Mouse (Mus musculus) midbrain, embryonic 15.5 days (tissue): ENCODE data around the gene Ahdc1. TPM values are rescaled to one million over a fixed set of nuclear protein-coding genes. Genes with fewer than 3 reads are reported as not detected.

Experiments used
- ATAC-seq: fragments of 200-750 bp; cut with Nextera tagmentation; replicated peaks from 2 replicates; pipeline ENCODE4 v1.8.0; 2017; ENCODE audit warnings: moderate TSS enrichment
- H3K27ac ChIP-seq: fragments of 300-500 bp; sonication (generic); 2 replicates; pipeline ENCODE4 v1.5.1; 2015; ENCODE audit warnings: mild to moderate bottlenecking, inconsistent platforms
- H3K27me3 ChIP-seq: fragments of 300-500 bp; sonication (generic); replicated peaks from 2 replicates; pipeline ENCODE4 v1.6.1; 2015; ENCODE audit warnings: inconsistent platforms
- H3K36me3 ChIP-seq: fragments of 300-500 bp; sonication (generic); replicated peaks from 2 replicates; pipeline ENCODE4 v1.6.1; 2015; ENCODE audit warnings: inconsistent platforms
- H3K4me1 ChIP-seq: fragments of 300-500 bp; sonication (generic); 2 replicates; pipeline ENCODE4 v1.6.1; 2015; ENCODE audit warnings: inconsistent platforms
- H3K4me2 ChIP-seq: fragments of 300-500 bp; sonication (generic); 2 replicates; pipeline ENCODE4 v1.6.1; 2015; ENCODE audit warnings: inconsistent platforms, mild to moderate bottlenecking, moderate library complexity
- H3K4me3 ChIP-seq: fragments of 300-500 bp; sonication (generic); 2 replicates; pipeline ENCODE4 v1.5.1; 2015; ENCODE audit warnings: mild to moderate bottlenecking, inconsistent platforms
- H3K9ac ChIP-seq: fragments of 300-500 bp; sonication (generic); 2 replicates; pipeline ENCODE4 v1.6.1; 2015; ENCODE audit warnings: mild to moderate bottlenecking, inconsistent platforms
- H3K9me3 ChIP-seq: fragments of 300-500 bp; sonication (generic); 2 replicates; pipeline ENCODE4 v1.6.1; 2016; ENCODE audit warnings: inconsistent platforms
- WGBS: fragments of 180-500 bp; shearing (Covaris S2); methylation state at CpG from one replicate; pipeline ENCODE4 v1.1.7; 2015; ENCODE audit warnings: mixed read lengths; 5-methylcytosine and 5-hydroxymethylcytosine counted together
- polyA plus RNA-seq: library from polyadenylated mRNA; unstranded; fragments of >200 nt; fragmentation: Nextera tagmentation; extraction: Ambion mirVana; gene quantifications from 2 replicates; pipeline ENCODE4 v1.2.1, GENCODE M21; 2015

Gene Ahdc1
- polyA plus RNA-seq, 1 experiment from 2014 or later: 14.4 TPM

GRCm38 (mm10) chr4:133014896-133015709 lies 4.0 kb downstream of the Ahdc1 start:
- H3K27me3 ChIP-seq: peaks cover 9% of the 10 kb centered on the region; the same call in 1 of the 2 replicates
- ATAC-seq: no peak

DNA sequence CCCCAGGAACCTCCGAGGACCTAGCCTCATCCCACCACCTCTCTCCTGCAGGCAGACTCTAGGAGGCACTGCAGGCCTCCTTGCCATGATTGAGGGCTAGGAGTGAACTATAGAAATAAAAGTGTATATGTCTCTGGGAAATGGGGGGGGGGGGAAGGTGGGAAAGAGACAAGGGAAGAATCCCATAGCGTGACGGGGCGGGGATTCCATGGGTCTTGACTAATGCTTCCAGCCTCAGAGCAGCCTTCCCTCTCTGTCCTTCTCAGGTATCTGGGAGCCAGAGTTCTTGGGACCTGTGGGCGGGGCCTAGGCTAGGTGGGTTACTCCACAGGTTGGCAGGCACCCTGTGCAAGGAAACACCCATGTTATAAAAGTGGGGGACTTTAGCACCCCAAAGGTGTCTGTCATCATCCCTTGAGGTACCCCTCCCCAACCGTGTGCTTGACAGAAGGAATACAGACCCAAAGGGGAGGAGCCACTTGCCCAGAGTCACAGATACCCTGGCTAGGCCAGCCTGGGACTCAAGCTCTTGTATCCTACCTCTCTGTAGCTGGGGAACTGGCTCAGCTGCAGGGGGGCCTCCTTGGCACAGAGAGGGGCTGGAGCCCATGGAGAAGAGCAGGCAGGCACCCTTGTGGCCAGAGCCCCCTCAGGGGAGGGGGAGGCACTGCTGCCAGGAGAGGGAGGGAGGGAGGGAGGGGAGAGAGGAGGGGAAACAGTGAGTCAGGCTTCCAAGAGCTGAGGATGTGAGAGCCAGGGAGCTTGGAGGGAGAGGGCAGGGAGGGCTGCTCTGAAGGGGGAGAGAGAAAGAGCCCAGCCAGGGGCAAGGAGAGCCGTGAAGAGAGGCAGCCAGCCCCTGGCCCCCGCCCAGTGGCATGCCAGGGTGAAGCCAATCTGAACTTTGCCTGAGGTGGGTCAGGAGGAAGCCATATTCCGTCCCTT lies 4.9 kb downstream of the Ahdc1 start:
- WGBS: 29% methylated on average over 9 of the region's 9 CpGs
- Histone ChIP-seq H3K4me3 (peak overlapping the region; percentile 99), H3K9ac (peak overlapping the region; percentile 24; the same call in 1 of the 2 replicates), H3K9me3 (no peaks in the 10 kb centered on the region), H3K4me2 (peak overlapping the region; percentile 98), H3K27me3 (0 out of 2 replicates have a peak, but pooled peaks cover under 1% of the 10 kb centered on the region), H3K27ac (0 out of 2 replicates have a peak overlapping the region, but pooled peaks have one; percentile 42), H3K36me3 (no peaks in the 10 kb centered on the region), H3K4me1 (peaks cover 80% of the 10 kb centered on the region)
- ATAC-seq: no peak

More at GRCm38 (mm10) chr4:133014896-133015709, 4.0 kb downstream of the Ahdc1 start:
- 33% methylated on average over 7 of the region's 10 CpGs for WGBS
- Histone ChIP-seq H3K4me1 (peaks cover 77% of the 10 kb centered on the region), H3K9me3 (no peaks in the 10 kb centered on the region), H3K27ac (0 out of 2 replicates have a peak overlapping the region, but pooled peaks have one; percentile 17), H3K4me3 (peak overlapping the region; percentile 99), H3K4me2 (peak overlapping the region; percentile 98), H3K36me3 (no peaks in the 10 kb centered on the region), H3K9ac (peak overlapping the region; percentile 24; the same call in 1 of the 2 replicates)

DNA sequence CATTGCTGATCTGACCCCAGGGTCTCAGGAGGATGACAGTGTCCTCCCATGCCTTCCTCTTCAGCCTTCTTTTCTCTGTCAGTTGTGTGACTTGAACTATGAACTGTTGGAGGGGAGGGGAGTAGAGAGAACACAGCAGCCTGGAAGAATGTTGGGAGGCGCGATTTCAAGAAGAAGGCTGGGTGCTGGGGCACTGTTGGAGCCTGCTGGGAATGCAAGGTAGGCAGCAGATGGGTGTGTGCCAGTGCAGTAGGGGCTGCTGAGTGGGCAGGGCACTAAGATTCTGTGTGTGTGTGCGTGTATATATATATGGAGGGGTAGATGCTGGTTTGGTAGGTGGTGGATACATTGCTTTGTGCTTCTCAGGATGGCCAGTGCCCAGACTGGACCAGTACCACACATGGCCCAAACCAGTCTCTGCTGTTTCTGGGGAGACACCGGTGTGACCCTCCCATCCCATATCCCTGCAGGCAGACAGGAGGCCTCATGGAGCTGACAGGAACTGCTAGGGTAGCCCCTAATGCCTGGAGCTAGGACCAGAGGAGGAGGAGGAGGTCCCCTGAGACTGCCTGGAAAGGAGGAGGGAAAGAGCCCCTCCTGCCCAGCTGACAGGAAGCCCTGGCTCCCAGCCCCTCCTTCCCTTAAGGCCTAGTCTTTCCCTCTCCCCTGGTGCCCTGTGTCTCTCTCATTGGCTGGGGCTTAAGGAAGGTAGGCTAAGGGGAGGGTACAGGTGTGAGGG lies 5.8 kb downstream of the Ahdc1 start:
- no peaks in the 10 kb centered on the region for H3K36me3 ChIP-seq
- 0 out of 2 replicates have a peak overlapping the region, but pooled peaks have one; percentile 42 for H3K27ac ChIP-seq
- peaks cover 88% of the 10 kb centered on the region for H3K4me1 ChIP-seq
- no peaks in the 10 kb centered on the region for H3K27me3 ChIP-seq
- H3K9me3 ChIP-seq: no peaks in the 10 kb centered on the region
- no peak for ATAC-seq
- no peak overlapping the region; the same call in 1 of the 2 replicates for H3K4me3 ChIP-seq
- H3K9ac ChIP-seq: 0 out of 2 replicates have a peak overlapping the region, but pooled peaks have one; percentile 12
- H3K4me2 ChIP-seq: peak overlapping the region; percentile 98
- 57% methylated on average over 4 of the region's 4 CpGs for WGBS

DNA sequence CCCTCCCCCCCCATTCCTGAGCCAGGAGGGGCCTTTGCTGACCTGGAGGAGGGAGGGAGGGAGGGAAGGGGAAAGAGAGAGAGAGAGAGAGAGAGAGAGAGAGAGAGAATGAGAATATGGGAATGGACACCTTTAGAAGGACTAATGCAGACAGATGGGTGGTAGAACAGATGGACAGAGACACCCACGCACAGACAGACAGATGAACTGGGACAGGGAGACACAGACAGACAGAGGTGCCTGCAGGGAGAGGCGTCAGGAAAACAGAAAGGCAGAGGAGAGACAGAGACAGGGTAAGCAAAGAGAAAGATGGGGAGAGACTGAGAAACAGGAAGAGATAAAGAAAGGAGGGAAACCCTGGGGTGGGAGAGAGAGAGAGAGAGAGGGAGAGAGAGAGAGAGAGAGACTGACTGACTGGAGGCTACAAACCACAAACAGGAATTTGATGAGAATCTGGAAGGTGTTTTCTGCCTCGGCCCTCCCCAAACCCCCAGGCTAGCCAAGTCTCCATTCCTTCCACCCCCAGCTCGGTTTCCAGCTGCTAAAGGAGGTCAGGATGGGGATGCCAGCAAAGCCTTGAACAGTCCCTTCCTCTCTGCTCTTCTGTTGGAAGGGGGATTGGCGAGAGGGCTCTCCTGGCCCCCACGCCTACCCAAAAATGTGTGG lies 6.7 kb downstream of the Ahdc1 start:
- no peak overlapping the region for H3K27ac ChIP-seq

GRCm38 (mm10) chr4:133018263-133018798 lies 7.3 kb downstream of the Ahdc1 start:
- Histone ChIP-seq H3K9ac (no peak overlapping the region), H3K4me3 (no peak overlapping the region), H3K27me3 (no peaks in the 10 kb centered on the region), H3K4me1 (peaks cover 98% of the 10 kb centered on the region), H3K27ac (no peak overlapping the region), H3K4me2 (no peak overlapping the region), H3K36me3 (no peaks in the 10 kb centered on the region), H3K9me3 (no peaks in the 10 kb centered on the region)
- no peak for ATAC-seq
- WGBS: 58% methylated on average over 3 of the region's 3 CpGs

More for the DNA sequence above, 6.7 kb downstream of the Ahdc1 start:
- ATAC-seq: no peak
- 0 out of 2 replicates have a peak overlapping the region, but pooled peaks have one; percentile 12 for H3K9ac ChIP-seq
- H3K4me1 ChIP-seq: peaks cover 97% of the 10 kb centered on the region
- H3K27me3 ChIP-seq: no peaks in the 10 kb centered on the region
- H3K4me2 ChIP-seq: no peak overlapping the region
- H3K9me3 ChIP-seq: no peaks in the 10 kb centered on the region
- 64% methylated on average over 6 of the region's 6 CpGs for WGBS
- no peak overlapping the region for H3K4me3 ChIP-seq
- H3K36me3 ChIP-seq: no peaks in the 10 kb centered on the region

DNA sequence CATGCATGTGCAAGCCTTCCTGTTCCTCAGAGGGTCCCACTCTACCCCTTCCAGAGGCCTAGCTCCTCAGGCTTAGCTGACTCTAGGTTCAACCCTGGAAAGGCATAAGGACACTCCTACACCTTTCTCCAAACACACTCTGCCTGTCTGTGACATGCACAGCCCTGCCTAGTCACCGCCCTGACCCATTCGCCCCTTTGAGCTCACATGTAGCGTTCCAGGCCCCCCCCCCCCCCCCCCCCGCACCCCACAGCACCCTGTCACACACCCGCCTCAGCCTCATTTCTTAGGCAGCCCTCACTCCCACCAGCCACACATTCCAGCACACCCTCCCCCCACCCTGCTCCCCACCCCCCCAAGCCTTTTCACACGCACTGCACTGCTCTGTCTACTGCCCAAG lies 9.7 kb downstream of the Ahdc1 start:
- Histone ChIP-seq H3K4me3 (no peak overlapping the region), H3K27ac (no peak overlapping the region), H3K9ac (no peak overlapping the region), H3K4me2 (peak overlapping the region; percentile 44; the same call in 1 of the 2 replicates), H3K9me3 (no peaks in the 10 kb centered on the region), H3K36me3 (no peaks in the 10 kb centered on the region), H3K4me1 (peaks cover 98% of the 10 kb centered on the region), H3K27me3 (no peaks in the 10 kb centered on the region)
- 15% methylated on average over 4 of the region's 6 CpGs for WGBS
- ATAC-seq: no peak

- H3K4me3 ChIP-seq: no peak overlapping the region
- no peaks in the 10 kb centered on the region for H3K36me3 ChIP-seq
- H3K27ac ChIP-seq: peak overlapping the region; percentile 74
- 4% methylated on average over 9 of the region's 9 CpGs for whole genome bisulfite sequencing
- H3K4me2 ChIP-seq: peak overlapping the region; percentile 44
- H3K9ac ChIP-seq: 0 out of 2 replicates have a peak overlapping the region, but pooled peaks have one; percentile 10
- no peak for ATAC-seq
- no peaks in the 10 kb centered on the region for H3K27me3 ChIP-seq
- no peaks in the 10 kb centered on the region for H3K9me3 ChIP-seq
- H3K4me1 ChIP-seq: peaks cover 98% of the 10 kb centered on the region
Observed at GRCm38 (mm10) chr4:133021181-133021671, 10.2 kb downstream of the Ahdc1 start.

GRCm38 (mm10) chr4:133022217-133022616 lies 11.2 kb downstream of the Ahdc1 start:
- Histone ChIP-seq H3K9ac (peak overlapping the region; percentile 30), H3K27ac (peak overlapping the region; percentile 74), H3K4me1 (peaks cover 96% of the 10 kb centered on the region), H3K4me3 (no peak overlapping the region), H3K27me3 (no peaks in the 10 kb centered on the region), H3K9me3 (no peaks in the 10 kb centered on the region), H3K4me2 (peak overlapping the region; percentile 44), H3K36me3 (no peaks in the 10 kb centered on the region)
- WGBS: under 1% methylated on average over 14 of the region's 14 CpGs
- ATAC-seq: peak; percentile 8; the same call in 1 of the 2 replicates

- Histone ChIP-seq H3K27me3 (no peaks in the 10 kb centered on the region), H3K4me3 (no peak overlapping the region), H3K27ac (peak overlapping the region; percentile 74), H3K4me2 (peak overlapping the region; percentile 44), H3K36me3 (no peaks in the 10 kb centered on the region), H3K9me3 (no peaks in the 10 kb centered on the region), H3K9ac (peak overlapping the region; percentile 20), H3K4me1 (peaks cover 87% of the 10 kb centered on the region)
- 9% methylated on average over 14 of the region's 14 CpGs for WGBS
- ATAC-seq: peak; percentile 32; the same call in 1 of the 2 replicates
Observed at GRCm38 (mm10) chr4:133022954-133023635, 12.0 kb downstream of the Ahdc1 start.

DNA sequence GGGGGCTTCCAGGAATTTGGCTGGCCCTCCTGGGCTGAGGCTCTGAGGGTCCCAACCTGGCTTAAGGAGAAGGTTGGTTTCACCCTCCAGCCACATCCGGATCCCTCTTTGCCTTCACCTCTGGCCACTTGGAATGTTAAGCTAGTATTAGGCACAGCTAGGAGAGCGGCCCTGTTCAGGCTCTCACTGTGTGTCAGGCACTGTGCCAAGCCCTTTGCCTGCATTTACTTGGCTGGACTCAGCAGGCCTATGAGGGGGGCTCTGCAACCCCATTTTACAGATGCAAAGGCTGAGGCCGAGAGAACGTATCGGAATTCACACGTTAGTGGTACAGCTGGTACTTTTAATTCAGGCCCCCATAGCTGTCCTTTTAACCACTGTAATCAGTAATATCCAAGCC lies 12.6 kb downstream of the Ahdc1 start:
- no peaks in the 10 kb centered on the region for H3K36me3 ChIP-seq
- 0 out of 2 replicates have a peak, but pooled peaks have one; percentile 10 for ATAC-seq
- H3K27me3 ChIP-seq: no peaks in the 10 kb centered on the region
- H3K9me3 ChIP-seq: no peaks in the 10 kb centered on the region
- peak overlapping the region; percentile 44 for H3K4me2 ChIP-seq
- H3K9ac ChIP-seq: peak overlapping the region; percentile 14; the same call in 1 of the 2 replicates
- H3K4me1 ChIP-seq: peaks cover 82% of the 10 kb centered on the region
- WGBS: 60% methylated on average over 6 of the region's 6 CpGs
- H3K27ac ChIP-seq: peak overlapping the region; percentile 74
- no peak overlapping the region for H3K4me3 ChIP-seq
